Mouse (Mus musculus) embryonic facial prominence, embryonic 13.5 days (tissue): ENCODE measurements around the gene Apbb2. TPM values are rescaled to one million over a fixed set of nuclear protein-coding genes. Genes with fewer than 3 reads are reported as not detected.

Experiments used
- ATAC-seq: fragments of 200-750 bp; cut with Nextera tagmentation; 2 replicates; pipeline ENCODE4 v1.8.0; 2017; ENCODE audit warnings: low read depth; ENCODE audit not compliant: insufficient number of reproducible peaks, insufficient read depth, low FRiP score, low TSS enrichment
- H3K27ac ChIP-seq: fragments of 300-500 bp; sonication (generic); 2 replicates; pipeline ENCODE4 v1.5.1; 2015; ENCODE audit warnings: moderate library complexity, mild to moderate bottlenecking, inconsistent platforms
- H3K27me3 ChIP-seq: fragments of 300-500 bp; sonication (generic); 2 replicates; pipeline ENCODE4 v1.6.1; 2015; ENCODE audit warnings: mild to moderate bottlenecking, inconsistent platforms
- H3K36me3 ChIP-seq: fragments of 300-500 bp; sonication (generic); 2 replicates; pipeline ENCODE4 v1.6.1; 2015; ENCODE audit warnings: mild to moderate bottlenecking, inconsistent platforms
- H3K4me1 ChIP-seq: fragments of 300-500 bp; sonication (generic); 2 replicates; pipeline ENCODE4 v1.6.1; 2015; ENCODE audit warnings: inconsistent platforms
- H3K4me2 ChIP-seq: fragments of 300-500 bp; sonication (generic); 2 replicates; pipeline ENCODE4 v1.6.1; 2015; ENCODE audit warnings: moderate library complexity, mild to moderate bottlenecking, inconsistent platforms
- H3K4me3 ChIP-seq: fragments of 300-500 bp; sonication (generic); 2 replicates; pipeline ENCODE4 v1.5.1; 2015; ENCODE audit warnings: mild to moderate bottlenecking, inconsistent platforms
- H3K9ac ChIP-seq: fragments of 300-500 bp; sonication (generic); 2 replicates; pipeline ENCODE4 v1.6.1; 2015; ENCODE audit warnings: mild to moderate bottlenecking, inconsistent platforms
- H3K9me3 ChIP-seq: fragments of 300-500 bp; sonication (generic); 2 replicates; pipeline ENCODE4 v1.6.1; 2016; ENCODE audit warnings: inconsistent platforms
- WGBS: fragments of 180-500 bp; shearing (Covaris S2); methylation state at CpG from one replicate; pipeline ENCODE4 v1.1.7; 2015; ENCODE audit warnings: mixed read lengths; 5-methylcytosine and 5-hydroxymethylcytosine counted together
- polyA plus RNA-seq: library from polyadenylated mRNA; unstranded; fragments of >200 nt; fragmentation: Nextera tagmentation; extraction: Ambion mirVana; gene quantifications from 2 replicates; pipeline ENCODE4 v1.2.1, GENCODE M21; 2015

Gene Apbb2
- polyA plus RNA-seq, 1 experiment from 2014 or later = 74.1 TPM

GRCm38 (mm10) chr5:66371131-66371530 lies 247.5 kb downstream of the Apbb2 start:
- H3K27ac ChIP-seq = no peak overlapping the region
- H3K4me2 ChIP-seq = no peak overlapping the region
- no peak overlapping the region for H3K9ac ChIP-seq
- peaks cover 8% of the 10 kb centered on the region; the same call in 1 of the 2 replicates for H3K36me3 ChIP-seq
- ATAC-seq = no peak
- H3K4me1 ChIP-seq = peaks cover 17% of the 10 kb centered on the region
- no peak overlapping the region for H3K4me3 ChIP-seq
- H3K9me3 ChIP-seq = no peaks in the 10 kb centered on the region
- no peaks in the 10 kb centered on the region for H3K27me3 ChIP-seq

- peaks cover 21% of the 10 kb centered on the region for H3K4me1 ChIP-seq
- H3K27me3 ChIP-seq = no peaks in the 10 kb centered on the region; the same call in 1 of the 2 replicates
- H3K9ac ChIP-seq = no peak overlapping the region
- H3K9me3 ChIP-seq = no peaks in the 10 kb centered on the region
- no peak overlapping the region for H3K4me3 ChIP-seq
- H3K36me3 ChIP-seq = peaks cover 15% of the 10 kb centered on the region; the same call in 1 of the 2 replicates
- no peak for ATAC-seq
- H3K4me2 ChIP-seq = no peak overlapping the region
- WGBS = 36% methylated on average over 7 of the region's 7 CpGs
- no peak overlapping the region for H3K27ac ChIP-seq
Measured at GRCm38 (mm10) chr5:66368966-66369365, 249.6 kb downstream of the Apbb2 start.

- no peak for ATAC-seq
- no peaks in the 10 kb centered on the region; the same call in 1 of the 2 replicates for H3K27me3 ChIP-seq
- H3K4me1 ChIP-seq = peaks cover 32% of the 10 kb centered on the region
- peak overlapping the region; percentile 48; the same call in 1 of the 2 replicates for H3K27ac ChIP-seq
- H3K4me3 ChIP-seq = no peak overlapping the region
- H3K36me3 ChIP-seq = peaks cover 24% of the 10 kb centered on the region; the same call in 1 of the 2 replicates
- peak overlapping the region; percentile 12; the same call in 1 of the 2 replicates for H3K4me2 ChIP-seq
- no peaks in the 10 kb centered on the region for H3K9me3 ChIP-seq
- no peak overlapping the region for H3K9ac ChIP-seq
- 32% methylated on average over 11 of the region's 11 CpGs for WGBS
Measured at GRCm38 (mm10) chr5:66367641-66368040, 250.9 kb downstream of the Apbb2 start.

- WGBS = 46% methylated on average over 18 of the region's 18 CpGs
- Histone ChIP-seq H3K9me3 (no peaks in the 10 kb centered on the region), H3K4me2 (no peak overlapping the region), H3K4me1 (peaks cover 53% of the 10 kb centered on the region), H3K9ac (no peak overlapping the region), H3K4me3 (no peak overlapping the region), H3K27me3 (no peaks in the 10 kb centered on the region; the same call in 1 of the 2 replicates), H3K27ac (no peak overlapping the region), H3K36me3 (peaks cover 22% of the 10 kb centered on the region)
- no peak for ATAC-seq
Measured at GRCm38 (mm10) chr5:66363274-66364261, 255.0 kb downstream of the Apbb2 start.

- Histone ChIP-seq H3K36me3 (peaks cover 25% of the 10 kb centered on the region), H3K27me3 (no peaks in the 10 kb centered on the region; the same call in 1 of the 2 replicates), H3K4me2 (no peak overlapping the region), H3K9ac (no peak overlapping the region), H3K27ac (peak overlapping the region; percentile 74), H3K4me3 (no peak overlapping the region), H3K9me3 (no peaks in the 10 kb centered on the region), H3K4me1 (peaks cover 39% of the 10 kb centered on the region)
- no peak for ATAC-seq
- 53% methylated on average over 9 of the region's 9 CpGs for WGBS
Measured at GRCm38 (mm10) chr5:66360739-66361138, 257.8 kb downstream of the Apbb2 start.

- 52% methylated on average over 15 of the region's 15 CpGs for WGBS
- Histone ChIP-seq H3K27me3 (no peaks in the 10 kb centered on the region; the same call in 1 of the 2 replicates), H3K9me3 (no peaks in the 10 kb centered on the region), H3K4me1 (peaks cover 39% of the 10 kb centered on the region), H3K36me3 (peaks cover 26% of the 10 kb centered on the region), H3K4me2 (0 out of 2 replicates have a peak overlapping the region, but pooled peaks have one; percentile 14), H3K9ac (no peak overlapping the region), H3K4me3 (no peak overlapping the region), H3K27ac (peak overlapping the region; percentile 57; the same call in 1 of the 2 replicates)
- ATAC-seq = no peak
Measured at GRCm38 (mm10) chr5:66359742-66360423, 258.7 kb downstream of the Apbb2 start.

- H3K36me3 ChIP-seq = peaks cover 13% of the 10 kb centered on the region
- no peaks in the 10 kb centered on the region for H3K27me3 ChIP-seq
- H3K4me2 ChIP-seq = no peak overlapping the region
- no peak overlapping the region for H3K4me3 ChIP-seq
- no peak overlapping the region for H3K27ac ChIP-seq
- H3K4me1 ChIP-seq = peaks cover 11% of the 10 kb centered on the region
- H3K9me3 ChIP-seq = no peaks in the 10 kb centered on the region
- no peak for ATAC-seq
- no peak overlapping the region for H3K9ac ChIP-seq
- WGBS = 84% methylated on average over 3 of the region's 3 CpGs
Measured at GRCm38 (mm10) chr5:66355147-66355546, 263.4 kb downstream of the Apbb2 start.

GRCm38 (mm10) chr5:66353876-66354275 lies 264.7 kb downstream of the Apbb2 start:
- no peak overlapping the region for H3K4me3 ChIP-seq
- WGBS = 79% methylated on average over 3 of the region's 3 CpGs
- H3K4me2 ChIP-seq = no peak overlapping the region
- ATAC-seq = no peak
- H3K4me1 ChIP-seq = no peaks in the 10 kb centered on the region
- peaks cover 18% of the 10 kb centered on the region for H3K36me3 ChIP-seq
- H3K27me3 ChIP-seq = no peaks in the 10 kb centered on the region
- no peak overlapping the region for H3K27ac ChIP-seq
- H3K9me3 ChIP-seq = no peaks in the 10 kb centered on the region
- H3K9ac ChIP-seq = no peak overlapping the region

- 85% methylated on average over 7 of the region's 7 CpGs for WGBS
Measured at GRCm38 (mm10) chr5:66351836-66352390, 266.7 kb downstream of the Apbb2 start.

GRCm38 (mm10) chr5:66351064-66351463 lies 267.5 kb downstream of the Apbb2 start:
- no peak for ATAC-seq
- peaks cover 18% of the 10 kb centered on the region for H3K36me3 ChIP-seq
- H3K9ac ChIP-seq = no peak overlapping the region
- no peak overlapping the region for H3K4me2 ChIP-seq
- peaks cover 4% of the 10 kb centered on the region; the same call in 1 of the 2 replicates for H3K4me1 ChIP-seq
- WGBS = 66% methylated on average over 12 of the region's 12 CpGs
- no peak overlapping the region for H3K4me3 ChIP-seq
- H3K27me3 ChIP-seq = no peaks in the 10 kb centered on the region
- no peaks in the 10 kb centered on the region for H3K9me3 ChIP-seq
- H3K27ac ChIP-seq = no peak overlapping the region

More at GRCm38 (mm10) chr5:66351836-66352390, 266.7 kb downstream of the Apbb2 start:
- H3K4me3 ChIP-seq = no peak overlapping the region
- no peaks in the 10 kb centered on the region for H3K9me3 ChIP-seq
- no peak for ATAC-seq
- peaks cover 4% of the 10 kb centered on the region; the same call in 1 of the 2 replicates for H3K4me1 ChIP-seq
- no peaks in the 10 kb centered on the region for H3K27me3 ChIP-seq
- no peak overlapping the region for H3K9ac ChIP-seq
- no peak overlapping the region for H3K4me2 ChIP-seq
- H3K36me3 ChIP-seq = peaks cover 18% of the 10 kb centered on the region
- no peak overlapping the region for H3K27ac ChIP-seq

GRCm38 (mm10) chr5:66350611-66351010 lies 268.0 kb downstream of the Apbb2 start:
- WGBS = 81% methylated on average over 6 of the region's 6 CpGs

More at GRCm38 (mm10) chr5:66350611-66351010, 268.0 kb downstream of the Apbb2 start:
- H3K4me3 ChIP-seq = no peak overlapping the region
- no peaks in the 10 kb centered on the region for H3K9me3 ChIP-seq
- ATAC-seq = no peak
- no peak overlapping the region for H3K4me2 ChIP-seq
- no peaks in the 10 kb centered on the region for H3K27me3 ChIP-seq
- peaks cover 13% of the 10 kb centered on the region for H3K36me3 ChIP-seq
- H3K9ac ChIP-seq = no peak overlapping the region
- peaks cover 4% of the 10 kb centered on the region; the same call in 1 of the 2 replicates for H3K4me1 ChIP-seq
- no peak overlapping the region for H3K27ac ChIP-seq
